Mouse (Mus musculus) neural tube, embryonic 12.5 days (tissue): ENCODE measurements around the gene Coil. TPM values are rescaled to one million over a fixed set of nuclear protein-coding genes. Genes with fewer than 3 reads are reported as not detected.

Source experiments
- ATAC-seq: fragments of 200-750 bp; cut with Nextera tagmentation; 2 replicates; pipeline ENCODE4 v1.8.0; 2017; ENCODE audit warnings: low read depth, mild to moderate bottlenecking, moderate TSS enrichment, moderate library complexity; ENCODE audit not compliant: low FRiP score
- H3K27ac ChIP-seq: fragments of 300-500 bp; sonication (generic); 2 replicates; pipeline ENCODE4 v1.5.1; 2016
- H3K27me3 ChIP-seq: fragments of 300-500 bp; sonication (generic); replicated peaks from 2 replicates; pipeline ENCODE4 v1.6.1; 2016; ENCODE audit warnings: mild to moderate bottlenecking
- H3K36me3 ChIP-seq: fragments of 300-500 bp; sonication (generic); 2 replicates; pipeline ENCODE4 v1.6.1; 2016; ENCODE audit warnings: mild to moderate bottlenecking
- H3K4me1 ChIP-seq: fragments of 300-500 bp; sonication (generic); 2 replicates; pipeline ENCODE4 v1.6.1; 2016
- H3K4me2 ChIP-seq: fragments of 300-500 bp; sonication (generic); replicated peaks from 2 replicates; pipeline ENCODE4 v1.6.1; 2016; ENCODE audit warnings: mild to moderate bottlenecking
- H3K4me3 ChIP-seq: fragments of 300-500 bp; sonication (generic); 2 replicates; pipeline ENCODE4 v1.5.1; 2016
- H3K9ac ChIP-seq: fragments of 300-500 bp; sonication (generic); 2 replicates; pipeline ENCODE4 v1.6.1; 2016; ENCODE audit warnings: mild to moderate bottlenecking
- H3K9me3 ChIP-seq: fragments of 300-500 bp; sonication (generic); 2 replicates; pipeline ENCODE4 v1.6.1; 2016; ENCODE audit warnings: mild to moderate bottlenecking
- WGBS: fragments of 180-500 bp; shearing (Covaris S2); methylation state at CpG from one replicate; pipeline ENCODE4 v1.1.7; 2016; 5-methylcytosine and 5-hydroxymethylcytosine counted together
- polyA plus RNA-seq: library from polyadenylated mRNA; unstranded; fragments of >200 nt; fragmentation: Nextera tagmentation; extraction: Ambion mirVana; gene quantifications from 2 replicates; pipeline ENCODE4 v1.2.1, GENCODE M21; 2016

The Coil gene
- polyA plus RNA-seq, 1 experiment from 2014 or later: 33.3 TPM

DNA sequence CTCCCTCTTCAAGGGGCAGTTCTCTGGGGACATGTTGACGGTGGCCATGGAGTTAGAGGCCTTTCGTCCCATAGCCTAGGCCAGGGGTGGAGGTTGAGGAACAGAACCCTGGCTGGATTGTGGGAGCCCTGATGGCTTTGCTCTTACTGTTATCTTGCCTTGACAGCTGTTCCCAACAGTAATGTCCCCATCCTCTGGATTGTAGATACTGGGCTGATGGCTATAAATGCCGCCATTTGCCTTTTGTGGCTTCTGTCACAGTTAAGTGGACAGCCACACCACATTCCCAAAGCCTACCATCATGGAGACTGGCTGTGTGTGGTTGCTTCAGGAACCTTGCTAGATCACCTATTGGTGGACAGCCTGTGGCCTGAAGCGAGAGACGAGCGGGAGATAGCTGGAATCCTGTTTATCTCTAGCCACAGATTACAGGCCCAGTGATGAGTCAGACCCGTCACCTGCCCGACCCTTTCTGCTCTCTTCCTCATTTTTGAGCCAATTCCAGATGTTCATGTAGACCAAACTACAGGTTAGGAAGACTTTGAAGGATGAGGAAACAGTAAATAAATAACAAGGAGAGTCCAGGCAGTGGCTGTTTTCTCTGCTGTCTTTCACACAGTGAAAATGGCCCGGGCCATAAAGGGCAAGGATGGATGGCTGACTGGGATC lies 47.6 kb downstream of the Coil start:
- WGBS: 92% methylated on average over 9 of the region's 9 CpGs
- H3K9ac ChIP-seq: no peak overlapping the region
- ATAC-seq: no peak

DNA sequence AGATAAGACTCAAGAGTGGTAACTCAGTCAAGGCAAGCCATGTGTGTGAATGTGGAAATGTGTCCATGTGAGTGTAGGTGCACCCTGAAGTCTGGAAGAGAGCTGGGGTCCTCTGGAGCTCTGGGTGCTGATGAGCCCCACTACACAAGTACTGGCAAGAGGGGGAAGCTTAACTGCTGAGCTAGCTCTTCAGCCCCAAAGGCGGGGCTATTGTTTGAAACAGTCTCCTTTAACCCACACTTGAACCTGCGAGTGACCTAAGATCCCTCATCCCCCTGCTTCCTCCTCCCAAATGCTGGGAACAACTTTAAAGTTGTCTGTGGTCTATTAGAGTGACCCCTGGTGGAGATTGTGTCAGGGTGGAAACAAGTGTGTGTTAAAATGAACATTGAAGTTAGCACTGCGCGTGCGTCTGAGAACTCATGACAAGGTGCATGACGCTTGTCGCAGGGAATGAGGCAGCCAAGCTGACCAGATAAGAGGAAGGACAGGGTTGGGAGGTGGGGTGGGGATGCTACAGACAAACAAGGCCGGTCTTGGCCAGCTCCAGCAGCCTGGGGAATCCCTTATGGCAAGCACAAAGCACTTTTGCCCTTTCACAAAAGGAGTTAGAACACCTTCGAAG lies 50.7 kb downstream of the Coil start:
- 73% methylated on average over 9 of the region's 9 CpGs for WGBS
- H3K36me3 ChIP-seq: no peaks in the 10 kb centered on the region
- 0 out of 2 replicates have a peak, but pooled peaks cover 5% of the 10 kb centered on the region for H3K4me1 ChIP-seq
- no peak overlapping the region for H3K9ac ChIP-seq
- H3K27me3 ChIP-seq: no peaks in the 10 kb centered on the region
- no peak overlapping the region for H3K4me2 ChIP-seq
- no peak overlapping the region for H3K4me3 ChIP-seq
- H3K27ac ChIP-seq: no peak overlapping the region
- no peaks in the 10 kb centered on the region for H3K9me3 ChIP-seq
- ATAC-seq: no peak

More for the DNA sequence above, 47.6 kb downstream of the Coil start:
- Histone ChIP-seq H3K4me2 (no peak overlapping the region), H3K4me1 (no peaks in the 10 kb centered on the region), H3K4me3 (no peak overlapping the region), H3K9me3 (no peaks in the 10 kb centered on the region), H3K36me3 (no peaks in the 10 kb centered on the region), H3K27me3 (no peaks in the 10 kb centered on the region), H3K27ac (no peak overlapping the region)

DNA sequence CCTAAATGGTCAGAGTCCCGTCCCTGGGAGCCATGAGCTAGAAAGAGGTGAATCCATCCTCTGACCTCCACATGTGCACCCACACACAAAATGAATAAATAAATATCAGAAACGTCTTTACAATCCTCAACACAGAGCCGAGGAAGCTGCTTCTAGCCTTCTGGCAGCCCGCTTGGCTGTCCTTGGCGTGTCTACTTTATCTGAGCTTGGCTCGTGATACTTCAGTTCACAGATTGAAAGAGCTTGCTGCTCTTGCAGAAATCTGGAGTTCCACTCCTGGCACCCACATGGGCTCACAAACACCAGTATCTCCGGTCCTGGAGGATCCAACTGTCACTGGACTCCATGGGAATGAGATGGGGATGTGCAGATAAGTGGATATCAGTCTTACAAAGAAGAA lies 51.6 kb downstream of the Coil start:
- H3K36me3 ChIP-seq: no peaks in the 10 kb centered on the region

DNA sequence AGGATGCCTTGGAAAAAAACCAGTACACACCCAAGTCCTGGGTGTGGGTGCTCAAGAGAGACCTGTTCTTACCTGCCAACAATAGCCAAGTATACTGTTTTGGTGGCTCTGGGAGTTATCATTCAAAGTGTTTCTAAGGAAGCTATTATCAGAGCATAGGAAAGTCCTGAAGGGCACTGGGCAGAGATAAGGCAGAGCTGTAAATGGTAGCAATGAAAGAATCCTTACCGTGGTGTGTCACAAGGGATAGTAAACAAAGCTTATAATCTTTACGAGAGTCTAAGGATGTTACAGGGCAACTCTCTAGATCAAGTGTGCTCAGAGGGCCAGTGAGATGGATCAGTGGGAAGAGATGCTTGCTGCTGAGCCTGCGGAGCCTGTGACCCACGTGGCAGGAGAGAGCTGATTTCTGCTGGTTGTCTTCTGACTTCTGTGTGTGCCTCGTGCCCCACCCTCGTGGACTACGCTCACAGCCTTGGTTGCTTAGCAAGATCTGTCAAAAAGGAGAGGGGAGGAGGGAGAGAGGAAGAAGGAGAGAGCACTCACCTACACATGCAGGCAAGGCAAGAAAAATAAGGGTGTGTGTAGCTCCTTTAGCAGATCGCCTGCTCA lies 52.2 kb downstream of the Coil start:
- WGBS: 73% methylated on average over 8 of the region's 8 CpGs
- Histone ChIP-seq H3K27me3 (no peaks in the 10 kb centered on the region), H3K9me3 (no peaks in the 10 kb centered on the region), H3K9ac (no peak overlapping the region), H3K4me3 (no peak overlapping the region), H3K4me1 (0 out of 2 replicates have a peak, but pooled peaks cover 5% of the 10 kb centered on the region), H3K4me2 (no peak overlapping the region), H3K27ac (no peak overlapping the region), H3K36me3 (no peaks in the 10 kb centered on the region)
- ATAC-seq: no peak

More for the DNA sequence above, 51.6 kb downstream of the Coil start:
- Histone ChIP-seq H3K4me1 (0 out of 2 replicates have a peak, but pooled peaks cover 5% of the 10 kb centered on the region), H3K27me3 (no peaks in the 10 kb centered on the region), H3K9me3 (no peaks in the 10 kb centered on the region), H3K27ac (no peak overlapping the region), H3K4me3 (no peak overlapping the region), H3K4me2 (no peak overlapping the region), H3K9ac (no peak overlapping the region)
- no peak for ATAC-seq
- 85% methylated on average over 7 of the region's 7 CpGs for WGBS

DNA sequence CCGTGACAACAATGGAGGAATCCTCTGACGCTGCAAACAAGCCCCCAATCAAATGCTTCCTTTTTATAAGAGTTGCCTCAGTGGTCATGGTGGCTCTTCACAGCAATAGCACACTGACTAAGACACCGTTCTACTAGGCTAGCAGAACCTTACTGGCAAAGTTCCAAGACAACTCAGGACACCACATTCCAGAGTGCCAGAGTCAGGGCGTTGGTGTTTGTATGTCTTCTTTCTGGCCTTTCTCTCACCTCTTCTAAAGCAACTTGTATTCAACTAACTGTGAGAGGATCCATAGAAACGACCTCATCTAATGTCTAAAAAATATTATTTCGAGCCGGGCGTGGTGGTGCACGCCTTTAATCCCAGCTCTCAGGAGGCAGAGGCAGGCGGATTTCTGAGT lies 53.4 kb downstream of the Coil start:
- Histone ChIP-seq H3K4me3 (no peak overlapping the region), H3K4me1 (0 out of 2 replicates have a peak, but pooled peaks cover 5% of the 10 kb centered on the region), H3K27ac (no peak overlapping the region), H3K4me2 (no peak overlapping the region), H3K27me3 (no peaks in the 10 kb centered on the region), H3K36me3 (no peaks in the 10 kb centered on the region), H3K9me3 (no peaks in the 10 kb centered on the region), H3K9ac (no peak overlapping the region)
- 76% methylated on average over 10 of the region's 10 CpGs for WGBS
- no peak for ATAC-seq

DNA sequence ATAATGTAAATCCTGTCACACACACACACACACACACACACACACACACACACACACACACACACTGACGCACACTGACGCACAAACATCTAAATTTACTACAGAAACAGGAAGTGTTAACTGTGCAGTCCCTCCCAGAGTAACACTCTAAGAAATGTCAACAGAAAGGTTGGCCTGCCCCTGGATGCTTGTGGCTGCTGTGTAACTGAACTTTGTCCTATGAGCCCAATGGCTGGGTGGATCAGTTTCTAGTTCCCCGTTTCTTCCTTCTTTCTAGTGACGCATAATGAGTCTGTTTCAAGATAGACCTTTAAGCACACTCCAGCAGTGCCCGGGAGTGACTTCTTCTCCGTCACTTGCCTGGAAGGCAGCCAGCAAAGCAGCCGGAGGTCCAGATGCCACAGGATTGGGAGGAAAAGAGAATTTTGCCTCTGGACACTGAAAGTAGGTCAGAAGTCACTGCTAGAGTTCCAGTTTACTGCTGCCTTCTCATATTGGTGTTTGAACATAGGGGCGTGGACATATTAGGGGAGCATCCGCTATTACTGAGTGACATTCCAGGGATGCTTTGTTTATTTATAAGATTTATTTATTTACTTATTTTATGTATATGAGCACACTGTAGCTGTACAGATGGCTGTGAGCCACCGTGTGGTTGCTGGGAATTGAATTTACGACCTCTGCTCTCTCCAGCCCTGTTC lies 54.3 kb downstream of the Coil start:
- WGBS: 57% methylated on average over 11 of the region's 11 CpGs
- Histone ChIP-seq H3K4me1 (0 out of 2 replicates have a peak, but pooled peaks cover 5% of the 10 kb centered on the region), H3K36me3 (no peaks in the 10 kb centered on the region), H3K4me2 (no peak overlapping the region), H3K9ac (no peak overlapping the region), H3K27ac (no peak overlapping the region), H3K27me3 (no peaks in the 10 kb centered on the region), H3K9me3 (no peaks in the 10 kb centered on the region), H3K4me3 (no peak overlapping the region)
- ATAC-seq: no peak

DNA sequence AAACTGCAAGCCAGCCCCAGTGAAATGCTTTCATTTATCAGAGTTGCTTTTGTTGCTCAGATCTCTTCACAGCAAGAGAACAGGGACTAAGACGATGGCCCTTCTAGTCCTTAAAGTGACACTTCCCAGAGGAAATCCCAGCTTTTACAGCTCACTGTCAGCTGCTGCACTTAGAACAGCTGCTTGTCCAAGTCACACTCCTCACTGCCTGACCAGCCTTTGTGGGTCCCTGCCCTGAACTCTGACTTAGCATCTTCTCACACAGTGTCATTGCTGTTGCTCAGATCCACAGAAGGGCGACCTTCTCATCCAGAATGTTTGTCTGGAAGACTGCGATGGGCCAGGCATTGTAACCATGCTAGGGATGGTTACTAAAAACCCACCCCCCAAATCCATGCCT lies 55.6 kb downstream of the Coil start:
- no peaks in the 10 kb centered on the region for H3K9me3 ChIP-seq
- ATAC-seq: no peak
- H3K9ac ChIP-seq: no peak overlapping the region
- no peak overlapping the region for H3K4me2 ChIP-seq
- no peak overlapping the region for H3K4me3 ChIP-seq
- 0 out of 2 replicates have a peak, but pooled peaks cover 5% of the 10 kb centered on the region for H3K4me1 ChIP-seq
- no peak overlapping the region for H3K27ac ChIP-seq
- no peaks in the 10 kb centered on the region for H3K27me3 ChIP-seq
- no peaks in the 10 kb centered on the region for H3K36me3 ChIP-seq
- WGBS: 72% methylated on average over 3 of the region's 3 CpGs

DNA sequence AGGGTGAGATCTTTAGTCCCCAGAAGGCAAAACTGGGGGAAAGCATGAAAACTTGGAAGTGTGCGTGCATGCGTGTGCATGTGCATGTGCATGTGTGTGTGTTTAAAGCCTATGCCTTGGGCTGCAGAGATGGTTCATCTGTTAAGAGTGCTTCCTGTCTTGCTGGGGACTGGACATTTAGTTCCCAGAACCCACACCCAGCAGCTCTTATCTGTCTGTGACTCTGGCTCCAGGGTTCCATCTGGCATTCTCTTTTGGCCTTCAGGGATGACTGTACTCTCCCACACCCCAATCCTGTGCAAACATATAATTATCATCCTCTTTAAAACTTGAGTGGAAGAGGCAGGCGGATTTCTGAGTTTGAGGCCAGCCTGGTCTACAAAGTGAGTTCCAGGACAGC lies 56.1 kb downstream of the Coil start:
- Histone ChIP-seq H3K36me3 (no peaks in the 10 kb centered on the region), H3K9ac (no peak overlapping the region), H3K27ac (no peak overlapping the region), H3K27me3 (no peaks in the 10 kb centered on the region), H3K4me1 (0 out of 2 replicates have a peak, but pooled peaks cover 5% of the 10 kb centered on the region), H3K4me3 (no peak overlapping the region), H3K9me3 (no peaks in the 10 kb centered on the region), H3K4me2 (no peak overlapping the region)
- 95% methylated on average over 3 of the region's 3 CpGs for WGBS
- ATAC-seq: no peak

DNA sequence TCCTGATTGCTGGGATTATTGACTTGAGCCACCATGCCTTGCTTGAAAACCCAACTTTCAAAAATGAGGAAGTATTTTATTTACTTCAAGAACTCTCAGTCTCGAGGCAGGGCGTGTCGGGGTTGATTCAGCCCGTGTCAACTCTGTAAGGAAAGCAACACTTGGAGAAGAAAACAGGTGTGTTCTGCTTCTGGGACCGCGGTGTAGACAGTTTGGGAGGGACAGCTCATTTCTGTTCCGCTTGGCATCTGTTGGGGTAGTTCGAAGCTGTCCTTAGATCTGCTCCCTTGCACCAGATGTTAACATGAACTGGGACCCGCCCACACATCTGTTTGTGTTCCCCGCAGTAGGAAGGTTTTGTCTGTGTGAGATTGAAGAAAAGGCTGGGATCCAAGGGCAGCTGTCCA lies 57.9 kb downstream of the Coil start:
- 84% methylated on average over 10 of the region's 10 CpGs for WGBS
- ATAC-seq: no peak
- no peaks in the 10 kb centered on the region for H3K9me3 ChIP-seq

DNA sequence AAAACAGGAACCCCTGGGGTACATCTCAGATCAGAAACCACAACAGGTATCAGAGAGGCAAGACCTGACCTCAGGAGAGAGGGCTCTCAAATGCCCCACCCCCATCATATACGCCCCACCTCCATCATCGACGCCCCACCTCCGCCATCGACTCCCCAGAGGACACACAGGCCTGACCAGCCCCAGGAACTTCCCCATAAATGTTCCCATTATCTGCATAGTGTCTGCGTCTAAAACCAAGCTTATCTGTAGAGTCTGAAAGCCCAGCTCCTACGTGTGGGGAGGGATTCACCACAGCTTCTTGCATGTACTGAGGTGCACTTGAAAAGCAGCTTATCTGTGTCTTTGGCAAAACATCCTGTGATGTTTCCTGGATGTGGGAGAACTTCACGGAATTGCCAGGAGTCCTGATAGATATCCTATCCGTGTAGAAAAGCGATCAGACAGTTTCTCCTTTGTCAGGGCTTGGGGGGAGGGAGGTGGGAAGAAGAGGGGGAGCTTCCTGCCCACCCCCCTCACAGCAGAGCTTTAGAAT lies 58.9 kb downstream of the Coil start:
- Histone ChIP-seq H3K27ac (no peak overlapping the region), H3K27me3 (no peaks in the 10 kb centered on the region), H3K4me2 (no peak overlapping the region), H3K9me3 (no peaks in the 10 kb centered on the region), H3K4me1 (0 out of 2 replicates have a peak, but pooled peaks cover 5% of the 10 kb centered on the region), H3K36me3 (no peaks in the 10 kb centered on the region), H3K9ac (no peak overlapping the region), H3K4me3 (no peak overlapping the region)
- no peak for ATAC-seq
- 64% methylated on average over 10 of the region's 10 CpGs for WGBS

More for the DNA sequence above, 57.9 kb downstream of the Coil start:
- H3K4me2 ChIP-seq: no peak overlapping the region
- H3K27ac ChIP-seq: no peak overlapping the region
- H3K9ac ChIP-seq: no peak overlapping the region
- H3K4me3 ChIP-seq: no peak overlapping the region
- no peaks in the 10 kb centered on the region for H3K36me3 ChIP-seq
- H3K4me1 ChIP-seq: 0 out of 2 replicates have a peak, but pooled peaks cover 5% of the 10 kb centered on the region
- H3K27me3 ChIP-seq: no peaks in the 10 kb centered on the region

DNA sequence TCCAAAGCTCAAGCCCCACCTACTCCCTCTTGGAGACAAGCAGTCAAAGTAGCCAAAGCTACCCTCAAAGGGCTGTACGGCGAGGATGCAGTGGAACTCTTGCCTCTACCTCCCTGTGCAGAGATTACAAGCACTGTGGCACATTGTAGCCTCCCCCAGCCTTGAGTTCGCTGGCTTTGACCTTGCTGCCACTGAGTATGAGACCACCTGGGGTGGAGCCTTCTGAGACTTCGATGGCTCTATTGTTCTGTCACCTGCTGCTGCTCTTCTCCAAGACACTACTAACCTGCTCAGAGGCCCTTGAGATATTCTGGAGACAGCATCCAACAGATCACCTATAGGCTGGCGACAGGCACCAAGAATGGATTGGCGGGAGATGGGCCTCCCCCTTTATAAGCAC lies 60.5 kb downstream of the Coil start:
- no peaks in the 10 kb centered on the region for H3K4me1 ChIP-seq
- ATAC-seq: no peak
- H3K27me3 ChIP-seq: no peaks in the 10 kb centered on the region
- 76% methylated on average over 6 of the region's 6 CpGs for WGBS
- no peak overlapping the region for H3K4me3 ChIP-seq
- H3K9me3 ChIP-seq: no peaks in the 10 kb centered on the region
- no peak overlapping the region for H3K4me2 ChIP-seq
- no peaks in the 10 kb centered on the region for H3K36me3 ChIP-seq
- no peak overlapping the region for H3K27ac ChIP-seq
- no peak overlapping the region for H3K9ac ChIP-seq

DNA sequence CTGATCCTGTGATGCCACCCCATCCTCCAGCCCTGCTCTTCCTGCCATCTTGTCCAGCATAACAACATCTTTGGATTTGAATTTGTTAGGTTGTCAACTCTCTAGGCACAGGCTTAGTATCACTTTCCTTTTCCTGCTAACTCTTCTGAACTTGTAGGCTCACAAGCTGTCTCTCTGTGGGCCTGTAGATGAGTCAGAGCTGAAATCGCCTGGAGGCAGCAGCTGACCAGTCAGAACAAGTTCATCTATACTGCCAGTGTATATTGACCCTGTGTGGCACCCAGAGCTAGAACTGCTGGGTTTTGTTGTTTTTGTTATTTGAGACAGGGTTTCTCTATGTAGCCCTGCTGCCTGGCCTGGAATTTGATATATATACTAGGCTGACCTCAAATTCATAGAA lies 61.1 kb downstream of the Coil start:
- ATAC-seq: no peak
- Histone ChIP-seq H3K4me1 (no peaks in the 10 kb centered on the region), H3K27ac (no peak overlapping the region), H3K9ac (no peak overlapping the region), H3K4me3 (no peak overlapping the region), H3K36me3 (no peaks in the 10 kb centered on the region), H3K9me3 (no peaks in the 10 kb centered on the region), H3K27me3 (no peaks in the 10 kb centered on the region), H3K4me2 (no peak overlapping the region)
- WGBS: 67% methylated on average over 1 of the region's 1 CpGs
